Mouse (Mus musculus) heart, embryonic 13.5 days (tissue): ENCODE results near the gene Rela. TPM values are rescaled to one million over a fixed set of nuclear protein-coding genes. Genes with fewer than 3 reads are reported as not detected.

Experiments
- ATAC-seq: fragments of 200-750 bp; cut with Nextera tagmentation; 2 replicates; pipeline ENCODE4 v1.8.0; 2017; ENCODE audit warnings: moderate TSS enrichment; ENCODE audit not compliant: insufficient number of reproducible peaks, low FRiP score, low TSS enrichment; ENCODE audit errors: extremely low read depth
- H3K27ac ChIP-seq: fragments of 300-500 bp; sonication (generic); replicated peaks from 2 replicates; pipeline ENCODE4 v1.5.1; 2015; ENCODE audit warnings: moderate library complexity, mild to moderate bottlenecking, inconsistent platforms
- H3K27me3 ChIP-seq: fragments of 300-500 bp; sonication (generic); replicated peaks from 2 replicates; pipeline ENCODE4 v1.6.1; 2015; ENCODE audit warnings: mild to moderate bottlenecking, inconsistent platforms
- H3K36me3 ChIP-seq: fragments of 300-500 bp; sonication (generic); 2 replicates; pipeline ENCODE4 v1.6.1; 2015; ENCODE audit warnings: mild to moderate bottlenecking, inconsistent platforms
- H3K4me1 ChIP-seq: fragments of 300-500 bp; sonication (generic); 2 replicates; pipeline ENCODE4 v1.6.1; 2015; ENCODE audit warnings: inconsistent platforms
- H3K4me2 ChIP-seq: fragments of 300-500 bp; sonication (generic); 2 replicates; pipeline ENCODE4 v1.6.1; 2015; ENCODE audit warnings: inconsistent platforms, mild to moderate bottlenecking, moderate library complexity
- H3K4me3 ChIP-seq: fragments of 300-500 bp; sonication (generic); 2 replicates; pipeline ENCODE4 v1.5.1; 2015; ENCODE audit warnings: moderate library complexity, mild to moderate bottlenecking, inconsistent platforms
- H3K9ac ChIP-seq: fragments of 300-500 bp; sonication (generic); 2 replicates; pipeline ENCODE4 v1.6.1; 2015; ENCODE audit warnings: inconsistent platforms, mild to moderate bottlenecking, moderate library complexity
- H3K9me3 ChIP-seq: fragments of 300-500 bp; sonication (generic); 2 replicates; pipeline ENCODE4 v1.6.1; 2016; ENCODE audit warnings: inconsistent platforms
- WGBS: fragments of 180-500 bp; shearing (Covaris S2); methylation state at CpG from one replicate; pipeline ENCODE4 v1.1.7; 2015; ENCODE audit warnings: mixed read lengths; 5-methylcytosine and 5-hydroxymethylcytosine counted together
- polyA plus RNA-seq: library from polyadenylated mRNA; unstranded; fragments of >200 nt; fragmentation: Nextera tagmentation; extraction: Ambion mirVana; gene quantifications from 2 replicates; pipeline ENCODE4 v1.2.1, GENCODE M21; 2015

Rela gene
- polyA plus RNA-seq: 35.9 and 37.4 TPM in 2 replicates

DNA sequence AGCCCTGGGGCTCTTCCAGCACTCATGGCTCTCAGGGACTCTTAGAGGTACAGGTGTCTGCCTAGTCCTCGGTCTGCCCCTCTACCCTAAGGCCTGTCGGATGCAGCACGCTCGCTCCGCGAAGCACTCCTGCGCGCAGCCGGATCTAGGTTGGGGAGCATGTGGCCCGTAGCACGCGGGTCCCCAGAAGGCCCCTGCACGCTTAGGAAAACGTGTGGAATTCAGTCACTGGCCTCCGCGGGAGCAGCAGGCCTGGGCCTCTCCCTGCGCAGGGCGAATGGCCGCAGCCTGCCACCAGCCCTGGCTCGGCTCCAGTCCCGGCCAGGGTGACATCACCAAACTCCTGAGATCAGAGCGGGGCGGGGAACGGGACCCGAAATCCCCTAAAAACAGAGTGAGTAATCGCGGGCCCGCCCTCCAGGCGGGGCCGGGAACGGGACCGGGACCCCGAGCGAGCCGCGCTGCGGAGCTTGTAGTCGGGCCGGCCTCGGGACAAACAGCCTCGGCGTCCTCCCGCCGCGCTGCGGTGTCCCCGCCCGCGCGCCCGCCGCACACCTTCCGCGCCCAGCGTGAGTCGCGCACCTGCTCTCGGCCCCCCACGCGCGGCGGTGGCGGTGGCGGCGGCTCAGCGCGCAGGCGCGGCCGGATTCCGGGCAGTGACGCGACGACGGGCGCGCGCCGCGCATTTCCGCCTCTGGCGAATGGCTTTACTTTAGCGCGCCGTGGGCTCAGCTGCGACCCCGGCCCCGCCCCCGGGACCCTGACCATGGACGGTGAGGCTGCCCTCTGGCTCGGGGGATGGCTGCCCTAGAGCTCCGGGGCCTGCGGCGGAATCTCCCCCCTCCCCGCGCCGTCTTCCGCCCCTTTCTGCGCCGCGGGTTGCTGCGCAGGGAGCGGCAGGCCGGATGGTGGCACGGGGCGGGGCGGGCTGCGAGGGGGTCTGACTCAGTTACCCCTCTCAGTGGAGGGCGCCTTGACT lies at the start of gene Rela:
Gene Rela, plus strand, starts transcription at position 415 of the 979 bp plus-strand sequence.
- peaks cover 44% of the 10 kb centered on the region for H3K4me1 ChIP-seq
- peak within 1 kb of the TSS; percentile 96 for H3K9ac ChIP-seq
- peak within 1 kb of the TSS; percentile 91 for H3K27ac ChIP-seq
- no peaks in the 10 kb centered on the region for H3K27me3 ChIP-seq
- no peaks in the 10 kb centered on the region for H3K9me3 ChIP-seq
- ATAC-seq: peak; percentile 74
- under 1% methylated on average over 106 of the region's 109 CpGs for WGBS
- peak within 1 kb of the TSS; percentile 85 for H3K4me3 ChIP-seq
- peaks cover 40% of the 10 kb centered on the region for H3K36me3 ChIP-seq
- peak within 1 kb of the TSS; percentile 82 for H3K4me2 ChIP-seq

DNA sequence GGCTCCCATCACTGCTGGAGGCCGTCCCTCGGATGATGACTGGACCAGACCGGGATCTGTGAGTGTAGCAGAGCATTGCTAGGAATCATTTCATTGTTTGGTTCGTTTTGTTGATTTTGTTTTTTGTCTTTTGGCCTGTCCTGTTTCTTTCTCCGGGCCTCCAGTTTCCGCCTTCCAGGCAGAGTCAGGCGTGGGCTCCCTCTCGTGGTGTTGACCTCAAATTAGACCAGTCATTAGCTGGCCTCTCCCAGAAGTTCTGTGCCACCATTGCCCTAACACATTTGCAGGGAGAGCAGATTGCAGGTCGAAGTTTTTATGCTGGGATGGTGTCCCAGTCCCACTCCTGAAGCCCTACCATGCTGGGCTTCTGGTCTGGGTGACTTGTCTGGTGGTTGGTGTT lies 48.1 kb upstream of the Rela start:
- 72% methylated on average over 9 of the region's 9 CpGs for WGBS
- Histone ChIP-seq H3K27ac (no peak overlapping the region), H3K36me3 (no peaks in the 10 kb centered on the region), H3K4me3 (no peak overlapping the region), H3K4me2 (no peak overlapping the region), H3K4me1 (no peaks in the 10 kb centered on the region), H3K27me3 (peaks cover 4% of the 10 kb centered on the region), H3K9me3 (no peaks in the 10 kb centered on the region), H3K9ac (no peak overlapping the region)
- ATAC-seq: no peak

DNA sequence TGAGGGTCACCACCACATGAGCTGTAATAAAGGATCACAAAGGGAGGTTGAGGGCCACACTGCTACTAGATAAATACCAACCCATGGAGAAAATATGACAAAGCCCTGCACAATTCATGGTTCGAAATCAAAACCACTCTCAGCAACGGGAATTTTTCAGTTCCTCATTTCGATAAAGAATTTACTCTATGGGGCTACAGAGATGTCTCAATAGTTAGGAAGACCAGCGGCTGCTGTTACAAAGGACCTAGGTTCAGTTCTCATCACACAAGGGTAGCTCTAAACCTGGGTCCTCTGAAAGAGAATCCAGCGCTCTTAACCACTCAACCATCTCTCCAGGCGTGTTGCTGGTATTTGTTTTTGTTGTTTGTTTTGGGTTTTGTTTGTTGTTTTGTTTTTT lies 45.4 kb upstream of the Rela start:
- no peak for ATAC-seq
- WGBS: 82% methylated on average over 6 of the region's 6 CpGs
- no peak overlapping the region for H3K4me3 ChIP-seq
- H3K27me3 ChIP-seq: no peaks in the 10 kb centered on the region
- H3K27ac ChIP-seq: no peak overlapping the region
- no peaks in the 10 kb centered on the region for H3K36me3 ChIP-seq
- no peaks in the 10 kb centered on the region for H3K4me1 ChIP-seq
- no peak overlapping the region for H3K9ac ChIP-seq
- no peak overlapping the region for H3K4me2 ChIP-seq
- H3K9me3 ChIP-seq: no peaks in the 10 kb centered on the region

DNA sequence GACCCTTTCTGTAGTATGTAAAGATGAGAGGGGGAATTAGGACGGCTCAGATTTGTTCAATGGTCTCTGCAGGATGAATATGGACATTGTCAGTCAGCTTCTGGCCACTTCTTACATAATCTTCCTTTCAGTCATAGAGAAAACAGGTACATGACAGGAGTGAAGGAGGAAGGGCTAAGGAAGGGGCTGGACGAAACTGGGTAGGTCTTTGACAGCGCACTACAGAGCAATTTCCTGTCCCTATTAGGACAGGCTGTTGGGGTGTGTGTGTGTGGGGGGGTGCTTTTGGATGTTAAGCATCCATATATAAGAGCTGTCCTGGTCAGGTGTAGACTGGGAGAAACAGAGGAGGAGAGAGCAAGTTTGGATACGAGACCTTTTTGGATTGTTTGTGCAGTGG lies 38.1 kb upstream of the Rela start:
- H3K36me3 ChIP-seq: peaks cover 16% of the 10 kb centered on the region
- H3K27ac ChIP-seq: no peak overlapping the region
- H3K9ac ChIP-seq: no peak overlapping the region
- H3K4me3 ChIP-seq: no peak overlapping the region
- no peaks in the 10 kb centered on the region for H3K9me3 ChIP-seq
- WGBS: 65% methylated on average over 4 of the region's 4 CpGs
- peaks cover 15% of the 10 kb centered on the region for H3K4me1 ChIP-seq
- no peak overlapping the region for H3K4me2 ChIP-seq
- H3K27me3 ChIP-seq: peaks cover 9% of the 10 kb centered on the region; the same call in 1 of the 2 replicates
- ATAC-seq: no peak

DNA sequence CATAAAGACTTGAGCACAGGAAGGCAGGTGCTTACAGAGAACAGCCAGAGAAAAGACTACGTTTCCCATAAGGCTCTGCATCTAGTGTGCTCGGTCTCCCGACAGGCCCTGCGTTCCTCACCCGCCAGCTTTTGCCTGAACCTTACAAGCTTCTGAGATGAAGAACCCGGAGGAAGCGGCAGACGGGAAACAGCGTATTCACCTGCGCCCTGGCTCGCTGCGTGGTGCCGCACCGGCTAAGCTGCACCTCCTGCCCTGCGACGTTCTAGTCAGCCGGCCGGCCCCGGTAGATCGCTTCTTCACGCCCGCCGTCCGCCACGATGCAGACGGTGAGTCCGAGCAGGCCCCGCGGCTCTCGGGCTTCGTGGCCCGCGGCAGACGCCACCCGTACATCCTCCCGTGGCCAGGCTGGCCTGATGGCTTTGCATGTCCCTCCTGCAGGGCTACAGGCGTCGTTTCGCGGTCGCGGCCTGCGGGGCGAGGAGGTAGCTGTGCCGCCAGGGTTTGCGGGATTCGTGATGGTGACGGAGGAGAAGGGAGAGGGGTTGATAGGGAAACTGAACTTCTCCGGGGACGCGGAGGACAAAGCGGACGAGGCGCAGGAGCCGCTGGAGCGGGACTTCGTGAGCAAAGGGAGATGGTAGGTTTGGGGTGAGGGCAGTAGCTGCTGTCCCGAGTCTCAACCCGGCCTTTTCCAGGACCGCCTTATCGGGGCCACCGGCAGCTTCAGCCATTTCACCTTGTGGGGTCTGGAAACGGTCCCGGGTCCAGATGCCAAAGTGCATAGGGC lies 35.3 kb upstream of the Rela start, which contains the start of gene Rnaseh2c:
Gene Rnaseh2c, plus strand, starts transcription at position 122 of the 790 bp plus-strand sequence.
- Histone ChIP-seq H3K4me3 (peak within 1 kb of the TSS; percentile 81), H3K27ac (peak within 1 kb of the TSS; percentile 83), H3K9me3 (no peaks in the 10 kb centered on the region), H3K4me1 (peaks cover 20% of the 10 kb centered on the region), H3K9ac (peak within 1 kb of the TSS; percentile 90), H3K4me2 (peak within 1 kb of the TSS; percentile 96), H3K36me3 (peaks cover 43% of the 10 kb centered on the region), H3K27me3 (peaks cover 9% of the 10 kb centered on the region; the same call in 1 of the 2 replicates)
- ATAC-seq: peak; percentile 23; the same call in 1 of the 2 replicates
- under 1% methylated on average over 64 of the region's 64 CpGs for WGBS

DNA sequence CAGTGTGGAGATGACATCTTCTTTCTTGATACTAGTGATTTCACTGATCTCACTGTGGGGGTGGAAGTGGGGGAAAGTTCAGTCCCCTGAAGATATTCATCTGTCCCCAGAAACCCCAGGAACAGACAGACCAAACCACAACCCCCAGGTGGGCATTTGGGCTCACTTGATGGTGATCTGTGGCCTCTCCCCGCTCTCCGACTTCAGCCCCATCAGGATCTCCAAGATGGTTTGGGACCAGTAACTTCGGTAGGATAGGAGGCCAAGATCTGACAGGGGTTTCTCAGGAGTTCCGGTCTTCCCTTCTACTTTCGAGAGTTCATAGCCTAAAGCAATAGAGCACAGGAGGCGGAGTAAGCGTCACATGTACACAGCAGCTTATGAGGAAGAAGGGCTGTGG lies 33.6 kb upstream of the Rela start:
- Histone ChIP-seq H3K4me3 (no peak overlapping the region), H3K27me3 (0 out of 2 replicates have a peak, but pooled peaks cover 2% of the 10 kb centered on the region), H3K36me3 (peaks cover 60% of the 10 kb centered on the region), H3K4me2 (no peak overlapping the region), H3K4me1 (peaks cover 26% of the 10 kb centered on the region), H3K27ac (no peak overlapping the region), H3K9ac (0 out of 2 replicates have a peak overlapping the region, but pooled peaks have one; percentile 14), H3K9me3 (no peaks in the 10 kb centered on the region)
- no peak for ATAC-seq
- WGBS: 90% methylated on average over 7 of the region's 7 CpGs

DNA sequence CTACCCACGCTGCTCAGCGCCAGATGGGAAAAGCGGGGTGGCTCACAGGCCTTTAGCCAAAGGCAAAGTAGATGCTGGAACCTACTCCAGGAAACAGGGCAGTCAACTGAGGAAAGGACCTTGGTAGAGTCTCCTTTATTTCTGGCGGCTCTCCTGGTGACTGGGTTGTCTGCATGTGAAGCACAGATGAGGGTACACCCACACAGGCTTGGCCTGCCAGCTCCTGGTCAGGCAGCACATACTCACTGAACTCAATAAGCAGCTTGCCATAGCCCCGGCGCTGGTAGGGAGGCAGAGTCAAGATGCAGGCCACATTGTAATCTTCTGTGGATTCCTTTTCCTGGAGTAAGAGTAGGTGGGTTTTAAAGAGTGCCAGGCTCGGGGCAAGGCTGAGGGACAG lies 32.2 kb upstream of the Rela start:
- WGBS: 88% methylated on average over 7 of the region's 7 CpGs
- Histone ChIP-seq H3K4me1 (peaks cover 34% of the 10 kb centered on the region), H3K4me3 (no peak overlapping the region), H3K9me3 (no peaks in the 10 kb centered on the region), H3K9ac (peak overlapping the region; percentile 10; the same call in 1 of the 2 replicates), H3K27me3 (no peaks in the 10 kb centered on the region), H3K27ac (no peak overlapping the region), H3K4me2 (no peak overlapping the region), H3K36me3 (peaks cover 64% of the 10 kb centered on the region)
- no peak for ATAC-seq

DNA sequence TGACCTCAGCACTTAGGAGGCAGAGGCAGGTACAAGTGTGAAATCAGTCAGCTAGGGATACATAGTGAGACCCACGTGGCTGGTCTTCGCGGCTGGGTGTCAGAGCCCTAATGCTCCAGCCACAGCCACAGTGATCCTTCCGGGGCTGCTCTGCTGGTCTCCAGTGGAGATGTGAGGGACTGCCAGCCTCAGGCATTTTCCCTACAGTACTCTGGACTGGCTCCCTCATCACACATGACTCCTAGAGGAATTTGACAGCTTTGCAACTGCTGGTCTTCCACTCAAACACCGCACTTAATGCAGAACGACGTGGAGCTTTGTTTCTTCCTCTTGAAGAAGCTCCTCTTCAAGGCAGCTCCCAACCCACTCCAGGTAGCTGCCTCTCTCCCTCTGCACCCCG lies 31.1 kb upstream of the Rela start:
- H3K27ac ChIP-seq: no peak overlapping the region
- 68% methylated on average over 8 of the region's 8 CpGs for WGBS
- no peak for ATAC-seq

DNA sequence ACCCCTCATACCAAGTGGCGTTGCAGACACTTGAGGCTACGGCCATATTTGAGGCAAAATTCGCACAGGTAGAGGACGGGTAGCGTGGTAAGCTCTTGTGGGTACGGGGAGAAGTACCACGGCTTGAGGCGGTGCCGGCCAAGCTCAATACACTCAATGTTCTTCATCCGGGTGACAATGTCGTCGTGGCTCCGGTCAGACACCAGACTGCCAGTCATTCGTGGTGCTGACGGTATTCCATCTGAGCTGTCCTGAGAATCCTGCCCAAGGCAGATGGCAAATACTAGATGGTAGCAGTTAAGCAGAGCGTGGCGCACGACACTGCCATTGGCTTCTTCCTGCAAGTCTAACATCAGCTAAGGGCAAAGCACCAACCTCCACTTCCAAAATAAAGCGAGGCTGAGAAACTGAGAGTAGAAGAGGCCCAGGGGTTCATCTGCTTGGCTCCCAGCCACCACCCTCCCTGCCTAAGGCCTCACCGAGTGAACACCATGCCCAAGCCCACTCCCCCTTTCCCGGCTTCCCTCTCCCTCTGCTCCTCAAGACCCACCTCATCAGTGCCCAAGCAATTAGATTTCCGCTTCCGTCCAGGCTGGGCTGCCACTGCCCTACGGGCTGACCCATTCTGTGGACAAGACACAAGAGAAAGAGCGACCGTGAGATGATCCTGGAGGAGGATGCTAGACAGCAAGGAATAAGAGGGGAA lies 29.4 kb upstream of the Rela start:
- Histone ChIP-seq H3K4me2 (no peak overlapping the region), H3K36me3 (peaks cover 62% of the 10 kb centered on the region), H3K9me3 (no peaks in the 10 kb centered on the region), H3K9ac (no peak overlapping the region), H3K4me3 (no peak overlapping the region), H3K27me3 (no peaks in the 10 kb centered on the region), H3K4me1 (peaks cover 35% of the 10 kb centered on the region), H3K27ac (no peak overlapping the region)
- no peak for ATAC-seq
- 94% methylated on average over 26 of the region's 26 CpGs for WGBS

More for the DNA sequence above, 31.1 kb upstream of the Rela start:
- Histone ChIP-seq H3K36me3 (peaks cover 64% of the 10 kb centered on the region), H3K9ac (peak overlapping the region; percentile 33; the same call in 1 of the 2 replicates), H3K9me3 (no peaks in the 10 kb centered on the region), H3K4me3 (no peak overlapping the region), H3K4me1 (peaks cover 42% of the 10 kb centered on the region), H3K4me2 (no peak overlapping the region), H3K27me3 (no peaks in the 10 kb centered on the region)

DNA sequence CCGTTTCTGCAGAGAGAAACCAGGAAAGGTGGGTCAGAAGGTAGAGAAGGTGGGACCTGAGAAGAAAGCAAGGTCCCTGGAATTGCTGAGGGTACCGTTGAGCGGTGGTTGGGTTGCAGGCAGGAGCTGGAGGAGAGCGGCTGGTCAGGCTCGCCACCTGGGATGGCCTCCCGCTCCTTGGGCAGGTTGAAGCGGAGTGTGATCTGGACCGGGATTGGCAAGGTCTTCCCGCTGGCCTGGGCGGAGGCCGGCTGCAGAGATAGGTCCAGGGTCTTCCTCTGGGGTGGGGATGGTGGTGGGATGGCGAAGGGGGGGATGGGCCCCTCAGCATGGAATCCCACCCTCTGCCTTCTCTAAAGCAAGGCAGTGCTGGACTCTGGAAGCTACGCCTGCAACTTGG lies 28.6 kb upstream of the Rela start:
- ATAC-seq: no peak
- Histone ChIP-seq H3K4me2 (peak overlapping the region; percentile 88), H3K36me3 (peaks cover 53% of the 10 kb centered on the region), H3K9me3 (no peaks in the 10 kb centered on the region), H3K4me1 (peaks cover 27% of the 10 kb centered on the region), H3K27ac (peak overlapping the region; percentile 96), H3K27me3 (peaks cover 4% of the 10 kb centered on the region; the same call in 1 of the 2 replicates), H3K9ac (peak overlapping the region; percentile 86), H3K4me3 (peak overlapping the region; percentile 71)
- WGBS: 93% methylated on average over 13 of the region's 13 CpGs
